Mouse (Mus musculus): Measurements from ENCODE around the gene AB124611. TPM values are rescaled to one million over a fixed set of nuclear protein-coding genes. Genes with fewer than 3 reads are reported as not detected.
"Not testable (repeated sequence)": the region's sequence is repeated elsewhere in the genome, so short reads cannot be mapped to it uniquely, and the experiment has no call there.

Gene AB124611
- polyA plus RNA-seq, 1 experiment from 2014 or later = 2.5 TPM

DNA sequence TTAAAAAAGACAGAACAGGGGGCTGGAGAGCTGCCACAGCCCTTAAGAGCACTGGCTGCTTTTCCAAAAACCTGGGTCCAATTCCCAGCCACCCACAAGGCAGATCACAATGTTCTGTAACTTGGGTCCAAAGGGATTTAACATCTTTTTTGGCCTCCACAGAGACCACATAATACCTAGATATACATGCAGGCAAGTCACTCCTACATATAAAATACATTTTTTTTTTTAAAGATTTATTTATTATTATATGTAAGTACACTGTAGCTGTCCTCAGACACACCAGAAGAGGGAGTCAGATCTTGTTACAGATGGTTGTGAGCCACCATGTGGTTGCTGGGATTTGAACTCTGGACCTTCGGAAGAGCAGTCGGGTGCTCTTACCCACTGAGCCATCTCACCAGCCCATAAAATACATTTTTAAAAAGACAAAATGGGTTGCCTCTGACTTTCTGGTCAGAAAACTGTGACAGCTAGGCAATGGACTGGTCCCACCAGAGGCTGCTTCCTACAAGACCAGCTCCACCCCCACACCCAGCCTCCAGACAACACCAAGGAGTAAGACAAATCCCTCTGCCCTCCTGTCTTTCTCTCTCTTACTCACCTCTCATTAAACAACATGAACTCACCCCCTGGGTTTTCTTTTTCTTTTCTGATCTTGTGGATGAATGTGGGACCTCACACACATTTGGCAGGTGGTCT is 1.3 kb downstream of the AB124611 start:
- Histone ChIP-seq H3K27me3 (no peaks in the 10 kb centered on the region), H3K4me2 (no peak overlapping the region), H3K36me3 (no peaks in the 10 kb centered on the region), H3K4me1 (replicated peaks) (no peaks in the 10 kb centered on the region), H3K27ac (replicated peaks) (no peak overlapping the region), H3K9ac (no peak overlapping the region), H3K9me3 (no peaks in the 10 kb centered on the region), H3K4me3 (no peak overlapping the region)
- WGBS = 88% methylated on average over 2 of the region's 2 CpGs
- ATAC-seq (ENCODE audit: low FRiP score, low read depth) = no peak

DNA sequence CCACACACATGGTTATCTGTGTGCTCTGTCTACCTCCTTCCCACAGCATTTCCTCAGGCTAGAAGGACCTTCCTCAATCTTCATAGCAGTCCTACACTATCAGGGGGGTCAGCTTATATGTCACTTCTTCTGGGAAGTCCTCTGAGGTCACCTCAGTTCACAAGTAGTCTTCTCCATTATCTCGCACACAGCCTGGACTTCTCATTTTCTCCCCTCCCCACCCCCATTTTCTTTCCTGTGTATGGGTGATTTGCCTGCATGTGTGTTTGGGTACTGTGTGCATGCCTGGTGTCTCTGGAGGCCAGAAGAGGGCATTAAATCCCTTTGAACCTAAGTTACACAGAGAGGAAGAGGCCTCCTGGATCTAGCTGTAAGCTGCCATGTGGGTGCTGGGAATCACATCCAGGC is 1.9 kb downstream of the AB124611 start:
- H3K27ac ChIP-seq (replicated peaks) = no peak overlapping the region
- H3K27me3 ChIP-seq = no peaks in the 10 kb centered on the region
- 92% methylated on average over 1 of the region's 1 CpGs for WGBS
- no peaks in the 10 kb centered on the region for H3K36me3 ChIP-seq
- H3K9ac ChIP-seq = no peak overlapping the region
- ATAC-seq (ENCODE audit: low FRiP score, low read depth) = no peak
- H3K4me3 ChIP-seq = no peak overlapping the region
- H3K4me1 ChIP-seq (replicated peaks) = no peaks in the 10 kb centered on the region
- no peaks in the 10 kb centered on the region for H3K9me3 ChIP-seq
- no peak overlapping the region for H3K4me2 ChIP-seq

DNA sequence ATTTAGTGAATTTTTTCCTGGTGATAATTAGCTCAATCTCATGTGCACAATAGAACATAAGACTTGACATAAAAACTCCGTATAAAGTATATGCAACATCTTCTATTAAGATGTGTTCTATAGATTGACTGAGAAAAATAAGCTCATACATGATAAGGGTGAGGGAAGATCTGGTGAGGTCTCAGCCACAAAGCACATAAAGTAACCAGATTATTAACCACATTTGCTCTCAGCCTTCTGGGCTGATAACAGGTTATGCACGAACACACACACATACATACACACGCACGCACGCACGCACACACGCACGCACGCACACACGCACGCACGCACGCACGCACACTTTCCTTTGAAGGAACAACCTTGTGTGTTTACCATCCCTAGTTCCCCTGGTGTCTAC is 10.5 kb downstream of the AB124611 start:
- H3K4me2 ChIP-seq = no peak overlapping the region
- H3K9me3 ChIP-seq = no peaks in the 10 kb centered on the region
- H3K27ac ChIP-seq (replicated peaks) = no peak overlapping the region
- no peak for ATAC-seq (ENCODE audit: low FRiP score, low read depth)
- no peak overlapping the region for H3K4me3 ChIP-seq
- WGBS = 94% methylated on average over 14 of the region's 14 CpGs
- no peaks in the 10 kb centered on the region for H3K36me3 ChIP-seq
- no peaks in the 10 kb centered on the region for H3K27me3 ChIP-seq
- no peaks in the 10 kb centered on the region for H3K4me1 ChIP-seq (replicated peaks)
- no peak overlapping the region for H3K9ac ChIP-seq

DNA sequence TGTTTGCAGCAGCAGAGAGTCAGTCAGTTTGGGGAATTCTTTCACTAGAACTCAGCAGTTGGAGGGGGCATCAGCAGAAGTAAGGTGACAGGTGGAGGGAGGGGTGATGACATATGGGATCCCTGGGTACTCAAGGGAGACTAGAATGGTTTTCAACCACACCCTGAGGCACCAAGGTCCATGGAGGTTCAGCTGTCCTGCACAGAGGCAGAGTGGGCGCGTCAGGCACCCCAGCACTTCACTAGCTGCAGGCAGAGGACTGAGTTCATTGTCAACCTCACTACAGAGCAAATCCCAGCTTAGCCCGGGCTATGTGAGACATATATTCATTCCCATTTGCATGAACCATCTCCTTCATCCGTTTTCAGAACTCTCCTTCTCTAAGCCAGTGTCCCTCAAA is 11.0 kb downstream of the AB124611 start:
- Histone ChIP-seq H3K4me2 (no peak overlapping the region), H3K27me3 (no peaks in the 10 kb centered on the region), H3K36me3 (no peaks in the 10 kb centered on the region), H3K9ac (no peak overlapping the region), H3K27ac (replicated peaks) (no peak overlapping the region), H3K4me3 (no peak overlapping the region), H3K9me3 (no peaks in the 10 kb centered on the region), H3K4me1 (replicated peaks) (no peaks in the 10 kb centered on the region)
- ATAC-seq (ENCODE audit: low FRiP score, low read depth) = no peak
- WGBS = 75% methylated on average over 4 of the region's 4 CpGs

DNA sequence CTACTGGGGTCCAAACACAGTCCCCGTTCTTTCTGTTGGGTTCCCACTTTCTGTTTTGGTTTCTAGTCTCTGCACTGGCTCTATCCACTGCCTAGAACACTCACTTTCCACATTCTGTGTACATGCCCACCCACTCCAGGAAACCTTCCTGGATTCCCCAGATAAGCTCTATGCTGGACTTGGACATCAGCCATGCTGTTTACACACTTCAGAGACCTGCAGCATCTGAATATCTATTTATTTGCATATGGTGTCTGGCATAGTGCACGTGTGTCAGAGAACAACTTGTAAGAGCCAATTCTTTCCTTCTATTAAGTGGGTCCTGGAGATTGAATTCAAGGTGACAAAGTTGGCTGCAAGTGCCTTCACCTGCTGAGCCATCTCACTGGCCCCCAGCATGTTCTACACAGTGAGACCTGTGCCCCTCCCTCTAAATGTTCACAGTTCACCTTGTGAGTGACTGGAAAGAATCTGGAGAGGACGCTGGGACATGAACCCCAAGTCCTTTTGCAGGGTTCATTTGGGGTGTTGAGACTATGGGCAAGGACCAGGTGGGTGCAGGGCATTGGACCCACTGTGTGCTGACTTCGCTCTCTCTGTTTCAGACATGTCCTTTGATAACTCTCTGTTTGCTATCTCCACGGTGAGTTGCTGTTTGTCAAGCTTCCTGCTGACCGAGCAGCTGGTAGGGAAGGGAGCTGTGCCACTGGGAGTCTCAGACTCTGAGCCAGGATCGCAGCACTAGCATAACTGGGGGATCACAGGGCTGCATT is 14.2 kb downstream of the AB124611 start:
- H3K9ac ChIP-seq = no peak overlapping the region
- peaks cover 2% of the 10 kb centered on the region; the same call in 1 of the 2 replicates for H3K4me1 ChIP-seq (replicated peaks)
- no peaks in the 10 kb centered on the region for H3K27me3 ChIP-seq
- H3K4me3 ChIP-seq = no peak overlapping the region
- no peak overlapping the region for H3K4me2 ChIP-seq
- no peak for ATAC-seq (ENCODE audit: low FRiP score, low read depth)
- no peaks in the 10 kb centered on the region for H3K9me3 ChIP-seq
- H3K36me3 ChIP-seq = no peaks in the 10 kb centered on the region
- no peak overlapping the region for H3K27ac ChIP-seq (replicated peaks)
- 75% methylated on average over 7 of the region's 7 CpGs for WGBS

DNA sequence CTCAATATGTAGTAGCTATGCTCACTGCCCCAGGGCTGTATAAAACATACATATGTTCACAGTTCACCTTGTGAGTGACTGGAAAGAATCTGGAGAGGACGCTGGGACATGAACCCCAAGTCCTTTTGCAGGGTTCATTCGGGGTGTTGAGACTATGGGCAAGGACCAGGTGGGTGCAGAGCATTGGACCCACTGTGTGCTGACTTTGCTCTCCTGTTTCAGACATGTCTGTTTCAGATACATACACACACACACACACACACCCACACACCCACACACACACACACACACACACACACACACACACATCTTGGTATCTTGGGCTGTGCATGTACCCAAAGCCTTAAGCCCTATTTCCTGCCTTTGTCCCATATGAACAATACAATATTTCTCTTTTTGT is 16.0 kb downstream of the AB124611 start:
- H3K4me3 ChIP-seq; H3K27ac ChIP-seq (replicated peaks); H3K36me3 ChIP-seq; H3K9me3 ChIP-seq; H3K27me3 ChIP-seq; H3K4me2 ChIP-seq; H3K4me1 ChIP-seq (replicated peaks); H3K9ac ChIP-seq; ATAC-seq (ENCODE audit: low FRiP score, low read depth): not testable (repeated sequence)
- WGBS = 94% methylated on average over 2 of the region's 2 CpGs

DNA sequence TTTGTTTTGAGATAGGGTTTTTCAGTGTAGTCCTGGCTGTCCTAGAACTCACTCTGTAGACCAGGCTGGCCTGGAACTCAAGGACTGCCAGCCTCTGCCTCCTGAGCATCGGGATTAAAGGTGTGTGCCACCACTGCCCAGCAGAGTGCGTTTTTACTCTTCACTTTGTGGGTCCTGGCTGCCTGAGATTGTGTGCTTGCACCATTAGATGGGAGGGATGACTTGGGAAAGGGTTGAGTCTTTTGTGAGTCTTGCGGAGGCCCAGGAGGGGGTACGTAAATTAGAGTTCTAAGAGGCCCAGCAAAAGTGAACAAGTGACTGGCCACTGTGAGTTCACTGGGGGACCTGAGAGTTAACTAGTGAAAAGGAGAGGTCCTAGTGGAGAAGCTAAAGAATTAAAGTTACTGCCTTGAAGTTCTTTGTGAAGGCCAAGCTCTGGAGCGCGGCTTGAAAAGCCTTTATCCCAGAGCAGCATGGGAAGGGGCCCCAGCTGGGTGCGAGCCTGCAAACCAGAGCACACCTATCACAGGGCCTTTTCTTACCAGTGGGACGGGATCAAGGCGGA is 19.5 kb downstream of the AB124611 start:
- Histone ChIP-seq H3K27ac (replicated peaks) (peak overlapping the region; percentile 99), H3K4me1 (replicated peaks) (peaks cover 24% of the 10 kb centered on the region), H3K4me2 (peak overlapping the region; percentile 61), H3K36me3 (no peaks in the 10 kb centered on the region; the same call in 1 of the 2 replicates), H3K9me3 (no peaks in the 10 kb centered on the region), H3K4me3 (peak overlapping the region; percentile 87), H3K9ac (peak overlapping the region; percentile 52), H3K27me3 (no peaks in the 10 kb centered on the region)
- 4% methylated on average over 9 of the region's 9 CpGs for WGBS
- ATAC-seq (ENCODE audit: low FRiP score, low read depth) = peak; percentile 50

DNA sequence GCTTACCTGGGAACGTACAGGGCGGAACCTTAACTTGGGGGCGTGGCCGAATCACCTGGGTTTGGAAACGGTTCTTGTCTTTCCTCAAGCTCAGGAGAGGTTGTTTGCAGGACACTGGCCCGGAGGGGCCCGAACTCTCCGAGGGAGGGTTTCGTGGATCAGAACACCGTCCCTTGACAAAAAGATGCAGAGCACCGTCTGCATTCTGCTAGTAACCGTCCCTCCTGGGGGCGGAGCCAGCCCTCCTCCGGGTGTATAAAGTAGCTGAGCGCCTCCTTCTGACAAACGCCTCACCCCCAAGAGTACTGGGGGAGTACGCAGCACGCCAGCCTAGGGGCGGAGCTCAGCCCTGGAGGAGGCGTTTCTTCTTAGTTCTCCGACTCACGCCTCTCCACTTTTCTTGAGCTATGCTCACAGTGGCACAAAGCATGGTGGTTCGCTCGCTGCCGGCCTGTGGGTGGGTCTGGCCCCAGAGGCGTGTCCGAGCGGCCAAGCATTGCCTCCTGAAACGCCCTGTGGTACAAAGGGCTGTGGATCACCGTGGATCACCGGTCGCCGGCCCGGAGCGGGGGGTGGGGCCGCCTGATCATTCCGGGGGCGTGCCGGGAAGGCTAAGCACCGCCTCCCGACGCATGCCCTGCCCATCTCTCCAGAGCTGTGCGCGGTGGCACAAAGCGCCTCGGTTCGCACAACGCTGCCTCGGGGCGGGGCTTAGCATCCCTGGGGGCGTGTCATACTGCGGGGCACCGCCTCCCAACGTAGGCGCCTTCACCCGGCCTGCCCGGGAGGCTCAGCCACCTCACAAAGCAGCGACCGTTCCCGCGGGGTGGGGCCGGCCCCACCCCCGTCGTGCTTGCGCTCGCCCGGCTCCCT is 20.2 kb downstream of the AB124611 start:
- Histone ChIP-seq H3K4me1 (replicated peaks) (peaks cover 24% of the 10 kb centered on the region), H3K9me3 (no peaks in the 10 kb centered on the region), H3K4me3 (peak overlapping the region; percentile 87), H3K27ac (replicated peaks) (peak overlapping the region; percentile 99), H3K4me2 (peak overlapping the region; percentile 61), H3K27me3 (no peaks in the 10 kb centered on the region), H3K9ac (peak overlapping the region; percentile 95), H3K36me3 (no peaks in the 10 kb centered on the region; the same call in 1 of the 2 replicates)
- WGBS = under 1% methylated on average over 64 of the region's 67 CpGs
- ATAC-seq (ENCODE audit: low FRiP score, low read depth) = peak; percentile 95

DNA sequence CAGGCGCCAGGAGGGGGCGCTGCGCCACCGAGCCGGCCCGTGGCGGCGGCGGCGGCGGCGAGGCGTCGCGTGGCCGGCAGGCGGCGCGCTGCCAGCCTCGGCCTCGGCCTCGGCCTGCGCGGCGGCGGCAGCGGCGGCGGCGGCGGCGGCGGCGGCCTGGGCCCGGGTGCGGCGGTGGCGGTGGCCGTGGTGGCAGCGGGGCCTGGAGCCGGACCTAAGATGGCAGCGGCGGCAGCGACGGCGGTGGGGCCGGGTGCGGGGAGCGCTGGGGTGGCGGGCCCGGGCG is 20.8 kb downstream of the AB124611 start, which contains the start of gene Carm1:
Gene Carm1, plus strand, starts transcription at position 106 of the 286 bp plus-strand sequence.
- peak within 1 kb of the TSS; percentile 95 for H3K9ac ChIP-seq
- H3K27me3 ChIP-seq = no peaks in the 10 kb centered on the region
- WGBS = under 1% methylated on average over 47 of the region's 52 CpGs
- peak within 1 kb of the TSS; percentile 99 for H3K27ac ChIP-seq (replicated peaks)
- peak within 1 kb of the TSS; percentile 61 for H3K4me2 ChIP-seq
- no peak; the same call in 1 of the 2 replicates for ATAC-seq (ENCODE audit: low FRiP score, low read depth)
- H3K4me1 ChIP-seq (replicated peaks) = peaks cover 24% of the 10 kb centered on the region
- H3K36me3 ChIP-seq = no peaks in the 10 kb centered on the region; the same call in 1 of the 2 replicates
- H3K9me3 ChIP-seq = no peaks in the 10 kb centered on the region
- H3K4me3 ChIP-seq = peak within 1 kb of the TSS; percentile 87

DNA sequence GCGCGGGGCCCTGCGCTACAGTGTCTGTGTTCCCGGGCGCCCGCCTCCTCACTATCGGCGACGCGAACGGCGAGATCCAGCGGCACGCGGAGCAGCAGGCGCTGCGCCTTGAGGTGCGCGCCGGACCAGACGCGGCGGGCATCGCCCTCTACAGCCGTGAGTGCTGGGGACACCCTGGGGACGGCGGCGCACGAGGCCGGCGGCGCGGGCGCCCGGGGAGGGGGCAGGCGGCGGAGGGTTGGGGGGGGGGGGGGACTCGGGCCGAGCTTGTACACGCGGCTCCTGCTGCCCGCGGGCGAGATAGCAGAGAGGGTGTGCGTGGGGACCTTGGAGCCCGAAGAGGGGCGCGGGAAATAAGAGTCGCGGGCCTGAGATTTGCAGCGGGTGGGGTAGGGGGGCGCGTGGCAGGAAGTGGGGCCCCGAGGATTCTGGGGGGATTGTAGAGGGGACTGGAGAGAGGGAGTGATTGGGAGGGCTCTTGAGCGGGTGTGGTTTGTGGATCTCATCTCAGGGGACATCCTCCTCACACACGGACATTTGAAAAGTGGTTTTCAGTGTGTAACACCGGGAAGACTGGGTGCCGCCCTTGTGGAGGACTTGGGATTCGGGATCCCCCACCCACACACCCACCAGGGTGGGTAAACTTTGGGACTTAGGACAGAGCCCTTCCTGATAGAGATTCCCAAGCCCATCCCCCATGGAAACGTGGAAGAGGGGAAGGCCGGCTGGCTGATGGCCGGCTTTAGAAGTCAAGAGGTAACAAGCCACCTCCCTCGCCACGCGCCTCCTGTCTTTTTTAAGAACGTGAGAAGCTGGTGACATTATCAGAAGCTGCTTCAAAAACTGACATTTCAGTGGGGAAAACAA is 21.3 kb downstream of the AB124611 start:
- no peaks in the 10 kb centered on the region for H3K9me3 ChIP-seq
- peak overlapping the region; percentile 99 for H3K27ac ChIP-seq (replicated peaks)
- peaks cover 24% of the 10 kb centered on the region for H3K4me1 ChIP-seq (replicated peaks)
- peak; percentile 33 for ATAC-seq (ENCODE audit: low FRiP score, low read depth)
- no peaks in the 10 kb centered on the region; the same call in 1 of the 2 replicates for H3K36me3 ChIP-seq
- WGBS = under 1% methylated on average over 45 of the region's 66 CpGs
- peak overlapping the region; percentile 95 for H3K9ac ChIP-seq
- peak overlapping the region; percentile 61 for H3K4me2 ChIP-seq
- H3K27me3 ChIP-seq = no peaks in the 10 kb centered on the region
- H3K4me3 ChIP-seq = peak overlapping the region; percentile 87

DNA sequence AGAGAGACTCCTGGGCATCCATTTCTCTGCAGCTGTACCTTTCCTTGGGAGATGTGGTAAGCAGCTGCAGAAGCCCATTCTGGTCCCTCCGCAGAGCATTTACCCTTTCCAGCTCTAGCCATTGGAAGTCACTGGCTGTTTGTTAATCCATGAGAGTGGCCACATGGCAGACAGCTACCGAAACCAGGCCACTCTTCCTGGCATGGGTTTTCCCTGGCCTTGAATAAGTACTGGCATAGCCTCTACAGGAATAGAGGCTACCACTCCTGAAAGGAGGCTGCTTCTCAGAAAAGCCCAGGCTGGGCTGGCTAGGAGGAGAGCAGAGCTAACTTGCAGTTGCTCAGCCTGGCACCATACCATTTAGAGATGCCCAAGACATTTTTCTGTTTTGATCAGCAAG is 25.1 kb downstream of the AB124611 start:
- H3K9me3 ChIP-seq = no peaks in the 10 kb centered on the region
- H3K4me1 ChIP-seq (replicated peaks) = peaks cover 16% of the 10 kb centered on the region
- no peak overlapping the region for H3K4me3 ChIP-seq
- H3K9ac ChIP-seq = no peak overlapping the region
- no peak for ATAC-seq (ENCODE audit: low FRiP score, low read depth)
- no peak overlapping the region for H3K27ac ChIP-seq (replicated peaks)
- no peaks in the 10 kb centered on the region; the same call in 1 of the 2 replicates for H3K36me3 ChIP-seq
- H3K4me2 ChIP-seq = no peak overlapping the region
- no peaks in the 10 kb centered on the region for H3K27me3 ChIP-seq
- WGBS = 97% methylated on average over 2 of the region's 2 CpGs
